Mouse (Mus musculus) testis, adult 2 months (tissue): ENCODE data around the gene Atp8a2.

Experiments used
- CTCF ChIP-seq: fragments of 200-500 bp; IDR thresholded peaks from 2 replicates; pipeline ENCODE4 v1.5.1; 2012; ENCODE audit warnings: low read depth, mild to moderate bottlenecking, inconsistent platforms, low read length, moderate library complexity; ENCODE audit not compliant: control insufficient read depth, insufficient read depth, insufficient replicate concordance
- POLR2A ChIP-seq: fragments of 200-500 bp; IDR thresholded peaks from 2 replicates; pipeline ENCODE4 v1.6.1; 2012; ENCODE audit warnings: low read depth, mild to moderate bottlenecking, inconsistent platforms, low read length, moderate library complexity; ENCODE audit not compliant: control insufficient read depth

DNA sequence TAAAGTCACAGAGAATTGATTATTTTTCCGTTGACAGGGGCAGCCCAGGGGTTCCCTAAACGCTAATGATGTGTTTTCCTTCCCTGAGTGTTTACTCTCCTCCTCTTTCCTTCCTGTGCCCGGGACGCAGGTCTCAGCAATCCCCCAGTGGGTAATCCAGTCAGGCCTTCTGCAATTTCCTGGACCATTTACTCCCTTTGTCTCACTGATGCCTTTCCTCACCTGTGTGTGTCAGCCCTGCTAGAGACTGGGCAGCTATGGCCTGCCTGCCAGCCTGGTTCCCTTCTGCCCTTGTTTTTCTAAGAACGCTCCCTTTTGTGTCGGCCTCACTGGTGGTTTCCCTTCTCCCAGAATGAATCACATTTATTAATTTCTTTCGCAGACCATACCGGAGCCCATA, 522.4 kb downstream of the Atp8a2 start:
- TF ChIP-seq CTCF (no peak), POLR2A (no peak)
